Mouse (Mus musculus): ENCODE measurements around the gene Gpr107. TPM values are rescaled to one million over a fixed set of nuclear protein-coding genes. Genes with fewer than 3 reads are reported as not detected.

The Gpr107 gene
- 33.5 and 39.8 TPM in 2 replicates for polyA plus RNA-seq (2014; fragmentation: Nextera tagmentation; extraction: Ambion mirVana)

GRCm38 (mm10) chr2:31151892-31152812 lies at the start of gene Gpr107:
Gene Gpr107 (plus strand): TSS chr2:31152316.
- Histone ChIP-seq H3K9me3 (ENCODE audit: control insufficient read depth, low read depth, low read length) (no peaks in the 10 kb centered on the region), H3K4me3 (ENCODE audit: low read depth, low read length) (peak within 1 kb of the TSS; percentile 94), H3K27ac (ENCODE audit: low read length) (peak within 1 kb of the TSS; percentile 78; the same call in 1 of the 2 replicates), H3K9ac (replicated peaks; ENCODE audit: low read depth, low read length) (peak within 1 kb of the TSS; percentile 78), H3K4me2 (replicated peaks; ENCODE audit: low read depth, low read length) (peak within 1 kb of the TSS; percentile 56), H3K36me3 (ENCODE audit: control insufficient read depth, insufficient read depth, low read length) (peaks cover 2% of the 10 kb centered on the region; the same call in 1 of the 2 replicates), H3K27me3 (ENCODE audit: control insufficient read depth, insufficient read depth, low read length) (no peaks in the 10 kb centered on the region), H3K4me1 (ENCODE audit: control insufficient read depth, insufficient read depth, low read length) (peaks cover 6% of the 10 kb centered on the region; the same call in 1 of the 2 replicates)
- under 1% methylated on average over 53 of the region's 53 CpGs for WGBS
- ATAC-seq (ENCODE audit: insufficient number of reproducible peaks, insufficient read depth, low FRiP score, low read depth): peak; percentile 85; the same call in 1 of the 2 replicates

- H3K9me3 ChIP-seq (ENCODE audit: control insufficient read depth, low read depth, low read length): peaks cover 4% of the 10 kb centered on the region; the same call in 1 of the 2 replicates
- H3K4me2 ChIP-seq (replicated peaks; ENCODE audit: low read depth, low read length): no peak overlapping the region
- whole genome bisulfite sequencing: 67% methylated on average over 8 of the region's 8 CpGs
- no peak overlapping the region for H3K4me3 ChIP-seq (ENCODE audit: low read depth, low read length)
- H3K36me3 ChIP-seq (ENCODE audit: control insufficient read depth, insufficient read depth, low read length): no peaks in the 10 kb centered on the region; the same call in 1 of the 2 replicates
- H3K27ac ChIP-seq (ENCODE audit: low read length): no peak overlapping the region
- H3K27me3 ChIP-seq (ENCODE audit: control insufficient read depth, insufficient read depth, low read length): no peaks in the 10 kb centered on the region
- H3K4me1 ChIP-seq (ENCODE audit: control insufficient read depth, insufficient read depth, low read length): peaks cover 25% of the 10 kb centered on the region
- no peak overlapping the region for H3K9ac ChIP-seq (replicated peaks; ENCODE audit: low read depth, low read length)
- no peak for ATAC-seq (ENCODE audit: insufficient number of reproducible peaks, insufficient read depth, low FRiP score, low read depth)
Observed at GRCm38 (mm10) chr2:31103321-31103720, 48.8 kb upstream of the Gpr107 start.

GRCm38 (mm10) chr2:31105279-31105678 lies 46.8 kb upstream of the Gpr107 start:
- no peaks in the 10 kb centered on the region; the same call in 1 of the 2 replicates for H3K36me3 ChIP-seq (ENCODE audit: control insufficient read depth, insufficient read depth, low read length)
- WGBS: 51% methylated on average over 3 of the region's 3 CpGs
- H3K4me3 ChIP-seq (ENCODE audit: low read depth, low read length): no peak overlapping the region
- H3K4me1 ChIP-seq (ENCODE audit: control insufficient read depth, insufficient read depth, low read length): peaks cover 29% of the 10 kb centered on the region
- H3K27me3 ChIP-seq (ENCODE audit: control insufficient read depth, insufficient read depth, low read length): no peaks in the 10 kb centered on the region
- peaks cover under 1% of the 10 kb centered on the region; the same call in 1 of the 2 replicates for H3K9me3 ChIP-seq (ENCODE audit: control insufficient read depth, low read depth, low read length)
- ATAC-seq (ENCODE audit: insufficient number of reproducible peaks, insufficient read depth, low FRiP score, low read depth): no peak; the same call in 1 of the 2 replicates
- H3K9ac ChIP-seq (replicated peaks; ENCODE audit: low read depth, low read length): no peak overlapping the region
- no peak overlapping the region for H3K4me2 ChIP-seq (replicated peaks; ENCODE audit: low read depth, low read length)
- H3K27ac ChIP-seq (ENCODE audit: low read length): peak overlapping the region; percentile 12; the same call in 1 of the 2 replicates

GRCm38 (mm10) chr2:31106004-31106403 lies 46.1 kb upstream of the Gpr107 start:
- Histone ChIP-seq H3K4me2 (replicated peaks; ENCODE audit: low read depth, low read length) (no peak overlapping the region), H3K27ac (ENCODE audit: low read length) (peak overlapping the region; percentile 64), H3K9ac (replicated peaks; ENCODE audit: low read depth, low read length) (no peak overlapping the region), H3K4me3 (ENCODE audit: low read depth, low read length) (no peak overlapping the region), H3K27me3 (ENCODE audit: control insufficient read depth, insufficient read depth, low read length) (no peaks in the 10 kb centered on the region), H3K36me3 (ENCODE audit: control insufficient read depth, insufficient read depth, low read length) (no peaks in the 10 kb centered on the region), H3K4me1 (ENCODE audit: control insufficient read depth, insufficient read depth, low read length) (peaks cover 27% of the 10 kb centered on the region), H3K9me3 (ENCODE audit: control insufficient read depth, low read depth, low read length) (no peaks in the 10 kb centered on the region)
- 95% methylated on average over 3 of the region's 3 CpGs for WGBS
- ATAC-seq (ENCODE audit: insufficient number of reproducible peaks, insufficient read depth, low FRiP score, low read depth): no peak

DNA sequence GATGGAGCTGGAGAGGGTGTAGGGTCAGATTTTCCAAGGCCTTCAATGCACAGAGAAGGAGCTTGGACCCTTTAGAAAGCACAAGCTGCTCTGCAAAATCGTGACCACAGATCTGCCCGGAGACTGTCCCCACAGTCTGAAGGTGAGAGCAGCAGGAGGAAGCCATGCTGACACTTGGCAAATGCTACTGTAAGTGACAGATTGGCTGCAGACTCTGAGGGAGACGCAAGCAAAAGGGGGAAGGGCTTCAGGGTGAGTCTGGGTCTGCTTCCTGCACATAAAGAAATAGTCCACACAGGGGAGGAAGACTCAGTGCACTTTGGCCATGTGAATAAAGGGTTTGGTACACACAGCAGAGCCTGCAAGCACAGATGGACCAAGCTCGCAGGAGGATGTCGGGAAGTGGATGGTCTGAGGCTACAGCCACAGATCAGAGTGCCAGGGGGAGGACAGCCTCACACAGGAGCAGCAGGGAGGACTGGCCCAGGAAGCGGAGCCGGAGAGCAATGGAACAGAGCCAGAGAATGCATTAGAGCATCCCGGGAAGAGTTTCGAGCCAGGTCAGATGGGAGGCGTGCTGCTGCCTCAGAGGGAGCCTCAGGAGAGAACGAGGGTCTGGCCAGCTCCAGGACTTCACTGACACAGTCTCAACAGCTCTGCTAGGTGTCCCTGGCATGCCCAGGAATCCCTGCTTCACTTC lies 45.3 kb upstream of the Gpr107 start:
- peak overlapping the region; percentile 64 for H3K27ac ChIP-seq (ENCODE audit: low read length)
- no peak overlapping the region for H3K4me3 ChIP-seq (ENCODE audit: low read depth, low read length)
- no peaks in the 10 kb centered on the region for H3K27me3 ChIP-seq (ENCODE audit: control insufficient read depth, insufficient read depth, low read length)
- H3K4me2 ChIP-seq (replicated peaks; ENCODE audit: low read depth, low read length): no peak overlapping the region; the same call in 1 of the 2 replicates
- no peaks in the 10 kb centered on the region for H3K36me3 ChIP-seq (ENCODE audit: control insufficient read depth, insufficient read depth, low read length)
- no peak overlapping the region for H3K9ac ChIP-seq (replicated peaks; ENCODE audit: low read depth, low read length)
- peak; percentile 54; the same call in 1 of the 2 replicates for ATAC-seq (ENCODE audit: insufficient number of reproducible peaks, insufficient read depth, low FRiP score, low read depth)
- WGBS: 28% methylated on average over 11 of the region's 11 CpGs
- no peaks in the 10 kb centered on the region for H3K9me3 ChIP-seq (ENCODE audit: control insufficient read depth, low read depth, low read length)
- H3K4me1 ChIP-seq (ENCODE audit: control insufficient read depth, insufficient read depth, low read length): peaks cover 27% of the 10 kb centered on the region

DNA sequence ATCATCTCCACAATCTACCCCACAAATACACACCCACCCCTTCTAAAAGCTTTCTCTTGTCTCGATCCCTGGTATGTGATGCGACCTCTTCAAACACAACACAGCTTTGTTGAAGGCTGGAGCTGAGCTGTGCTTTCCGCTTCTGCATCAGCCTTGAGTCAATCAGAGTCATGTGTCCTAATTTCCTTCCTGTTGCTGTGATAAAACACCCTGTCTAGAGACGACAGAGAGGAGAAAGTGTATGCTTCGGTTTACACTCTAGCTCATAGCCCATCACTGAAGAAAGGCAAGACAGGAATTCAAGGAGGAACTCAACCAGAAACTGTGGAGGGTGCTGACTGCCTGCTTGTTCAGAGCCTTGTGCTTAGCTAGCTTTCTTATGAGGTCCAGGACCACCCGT lies 43.9 kb upstream of the Gpr107 start:
- Histone ChIP-seq H3K4me1 (ENCODE audit: control insufficient read depth, insufficient read depth, low read length) (peaks cover 27% of the 10 kb centered on the region), H3K27ac (ENCODE audit: low read length) (peak overlapping the region; percentile 64), H3K9me3 (ENCODE audit: control insufficient read depth, low read depth, low read length) (no peaks in the 10 kb centered on the region), H3K36me3 (ENCODE audit: control insufficient read depth, insufficient read depth, low read length) (no peaks in the 10 kb centered on the region), H3K27me3 (ENCODE audit: control insufficient read depth, insufficient read depth, low read length) (no peaks in the 10 kb centered on the region), H3K4me3 (ENCODE audit: low read depth, low read length) (no peak overlapping the region), H3K9ac (replicated peaks; ENCODE audit: low read depth, low read length) (no peak overlapping the region), H3K4me2 (replicated peaks; ENCODE audit: low read depth, low read length) (no peak overlapping the region)
- ATAC-seq (ENCODE audit: insufficient number of reproducible peaks, insufficient read depth, low FRiP score, low read depth): no peak
- 67% methylated on average over 6 of the region's 6 CpGs for WGBS

DNA sequence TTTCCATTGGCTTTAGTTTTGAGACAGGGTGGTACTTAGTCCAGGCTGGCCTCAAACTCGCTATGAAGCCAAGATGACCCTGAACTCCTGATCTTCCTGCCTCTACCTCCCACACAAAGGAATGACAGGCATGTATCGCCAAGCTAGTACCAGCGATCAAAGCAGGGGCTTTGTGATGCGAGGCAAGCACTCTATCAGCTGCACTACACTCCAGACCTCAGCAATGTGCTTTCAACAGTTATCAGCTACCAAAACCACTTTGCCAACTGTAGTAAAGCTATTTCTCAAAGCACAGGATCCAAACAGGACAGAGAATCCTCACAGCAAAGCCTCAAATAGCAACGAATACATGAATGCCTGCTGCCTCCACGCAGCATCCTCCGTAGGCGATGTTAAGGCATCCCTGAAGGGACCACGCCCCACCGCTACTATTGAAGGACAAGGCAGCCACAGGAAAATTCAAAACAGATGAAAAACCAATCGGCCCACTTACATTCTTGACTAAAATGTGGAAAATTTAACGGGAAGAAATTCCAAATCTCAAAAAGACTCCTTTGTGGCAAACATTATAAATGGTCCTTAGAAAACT lies 42.1 kb upstream of the Gpr107 start:
- ATAC-seq (ENCODE audit: insufficient number of reproducible peaks, insufficient read depth, low FRiP score, low read depth): no peak
- Histone ChIP-seq H3K36me3 (ENCODE audit: control insufficient read depth, insufficient read depth, low read length) (no peaks in the 10 kb centered on the region), H3K9ac (replicated peaks; ENCODE audit: low read depth, low read length) (no peak overlapping the region), H3K9me3 (ENCODE audit: control insufficient read depth, low read depth, low read length) (no peaks in the 10 kb centered on the region), H3K4me3 (ENCODE audit: low read depth, low read length) (no peak overlapping the region), H3K27ac (ENCODE audit: low read length) (no peak overlapping the region), H3K27me3 (ENCODE audit: control insufficient read depth, insufficient read depth, low read length) (no peaks in the 10 kb centered on the region), H3K4me1 (ENCODE audit: control insufficient read depth, insufficient read depth, low read length) (peaks cover 24% of the 10 kb centered on the region; the same call in 1 of the 2 replicates), H3K4me2 (replicated peaks; ENCODE audit: low read depth, low read length) (no peak overlapping the region)
- 73% methylated on average over 12 of the region's 12 CpGs for WGBS

GRCm38 (mm10) chr2:31111685-31112084 lies 40.4 kb upstream of the Gpr107 start:
- 84% methylated on average over 6 of the region's 6 CpGs for WGBS
- H3K4me2 ChIP-seq (replicated peaks; ENCODE audit: low read depth, low read length): no peak overlapping the region
- no peak for ATAC-seq (ENCODE audit: insufficient number of reproducible peaks, insufficient read depth, low FRiP score, low read depth)
- H3K4me3 ChIP-seq (ENCODE audit: low read depth, low read length): no peak overlapping the region
- H3K4me1 ChIP-seq (ENCODE audit: control insufficient read depth, insufficient read depth, low read length): peaks cover 21% of the 10 kb centered on the region; the same call in 1 of the 2 replicates
- no peak overlapping the region for H3K27ac ChIP-seq (ENCODE audit: low read length)
- H3K36me3 ChIP-seq (ENCODE audit: control insufficient read depth, insufficient read depth, low read length): no peaks in the 10 kb centered on the region
- H3K27me3 ChIP-seq (ENCODE audit: control insufficient read depth, insufficient read depth, low read length): no peaks in the 10 kb centered on the region
- H3K9me3 ChIP-seq (ENCODE audit: control insufficient read depth, low read depth, low read length): no peaks in the 10 kb centered on the region
- H3K9ac ChIP-seq (replicated peaks; ENCODE audit: low read depth, low read length): no peak overlapping the region
